Mouse (Mus musculus) spleen, adult 2 months (tissue): Measurements from ENCODE around the gene Kpna4.
"Not testable (repeated sequence)": the region's sequence is repeated elsewhere in the genome, so short reads cannot be mapped to it uniquely, and the experiment has no call there.

Experiments used
- CTCF ChIP-seq: fragments of 200-500 bp; IDR thresholded peaks from 2 replicates; pipeline ENCODE4 v1.5.1; 2011; ENCODE audit warnings: mild to moderate bottlenecking, inconsistent platforms; ENCODE audit not compliant: insufficient read depth, insufficient read length, insufficient replicate concordance; ENCODE audit errors: extremely low read depth
- POLR2A ChIP-seq: fragments of 200-500 bp; IDR thresholded peaks from 2 replicates; pipeline ENCODE4 v1.6.1; 2011; ENCODE audit warnings: low read depth, low read length, inconsistent platforms

DNA sequence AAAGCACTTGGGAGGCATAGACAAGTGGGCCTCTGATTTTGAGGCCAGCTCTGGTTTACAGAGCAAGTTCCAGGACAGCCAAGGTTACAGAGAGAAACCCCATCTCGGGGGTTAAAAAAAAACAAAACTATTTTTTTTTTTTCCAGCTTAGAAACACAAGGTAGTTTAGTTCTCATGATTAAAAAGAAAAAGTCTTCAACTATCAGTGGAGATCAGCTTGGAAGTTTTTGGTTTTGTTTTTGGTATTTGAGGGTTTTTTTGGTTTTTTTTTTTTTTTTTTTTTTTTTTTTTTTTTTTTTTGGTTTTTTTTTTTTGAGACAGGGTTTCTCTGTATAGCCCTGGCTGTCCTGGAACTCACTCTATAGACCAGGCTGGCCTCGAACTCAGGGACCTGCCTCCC lies 108.3 kb downstream of the Kpna4 start:
- TF ChIP-seq CTCF, POLR2A: not testable (repeated sequence)
